Mouse (Mus musculus): ENCODE data around the gene Pde4b.
A peak's percentile ranks its signal among the peaks of the same experiment; 100 is the strongest.

The Pde4b gene

GRCm38 (mm10) chr4:102655331-102655730 lies 568.0 kb downstream of the Pde4b start:
- no peak for DNase-seq (ENCODE audit: low spot score in 2 of 2)

GRCm38 (mm10) chr4:102656494-102657036 lies 569.2 kb downstream of the Pde4b start:
- DNase-seq (ENCODE audit: low spot score in 2 of 2): peak in 1 of 2 experiments; percentile 25
